Comparison of ENCODE assay signal across 13 mouse cellular contexts in genomic region chr5:3461401-3461800, GRCm38 (mm10).
DNase-seq lines count a peak whose midpoint lies in the region; ATAC-seq lines count a peak whose summit lies in the region.
"Had no signal": no experiment of that assay in that cellular context is flagged by ENCODE, and none has a peak within 500 bp of the region (broad histone marks: within the 10 kb centered on the region; RNA-seq: fewer than 3 reads in every experiment).

No protein-coding gene starts in this region.

- ATAC-seq in CD4-positive, CD25-positive, alpha-beta regulatory T cell, adult 4 months = peak; percentile 8
- peak; percentile 45 for ATAC-seq in megakaryocyte progenitor cell, adult 5-6 weeks (replicated peaks; ENCODE audit: poor library complexity)
- ATAC-seq: forebrain, postnatal 0 days; intestine, embryonic 16.5 days had no signal

- DNase-seq in CD4-positive, CD25-positive, alpha-beta regulatory T cell, adult 2 months (ENCODE audit: low read depth, low spot score) = peak; percentile 17
- peak; percentile 5 for DNase-seq in brain, adult 2 months (ENCODE audit: low read depth, low spot score)
- DNase-seq in ovary, postnatal 36 days (ENCODE audit: low spot score) = no peak
- no peak for DNase-seq in cerebellum, adult 9-11 months
- DNase-seq in thymus, adult 18-20 months = no peak
- DNase-seq: adrenal gland, postnatal 36 days; cerebellum, postnatal 10 days; forebrain, postnatal 0 days; heart, adult 11 months; right cerebral cortex, adult 18-20 months had no signal

Comparison
In these comparisons a context has a peak if more than half of its experiments do, and no peak if none do; other contexts are left out.
1. DNase-seq: peak in CD4-positive, CD25-positive, alpha-beta regulatory T cell, adult 2 months (single experiment) and brain, adult 2 months (single experiment); none in ovary, postnatal 36 days (single experiment), cerebellum, adult 9-11 months (single experiment) and thymus, adult 18-20 months (0 of 2).